Mouse (Mus musculus): ENCODE measurements around the gene Vps4b.

DNA sequence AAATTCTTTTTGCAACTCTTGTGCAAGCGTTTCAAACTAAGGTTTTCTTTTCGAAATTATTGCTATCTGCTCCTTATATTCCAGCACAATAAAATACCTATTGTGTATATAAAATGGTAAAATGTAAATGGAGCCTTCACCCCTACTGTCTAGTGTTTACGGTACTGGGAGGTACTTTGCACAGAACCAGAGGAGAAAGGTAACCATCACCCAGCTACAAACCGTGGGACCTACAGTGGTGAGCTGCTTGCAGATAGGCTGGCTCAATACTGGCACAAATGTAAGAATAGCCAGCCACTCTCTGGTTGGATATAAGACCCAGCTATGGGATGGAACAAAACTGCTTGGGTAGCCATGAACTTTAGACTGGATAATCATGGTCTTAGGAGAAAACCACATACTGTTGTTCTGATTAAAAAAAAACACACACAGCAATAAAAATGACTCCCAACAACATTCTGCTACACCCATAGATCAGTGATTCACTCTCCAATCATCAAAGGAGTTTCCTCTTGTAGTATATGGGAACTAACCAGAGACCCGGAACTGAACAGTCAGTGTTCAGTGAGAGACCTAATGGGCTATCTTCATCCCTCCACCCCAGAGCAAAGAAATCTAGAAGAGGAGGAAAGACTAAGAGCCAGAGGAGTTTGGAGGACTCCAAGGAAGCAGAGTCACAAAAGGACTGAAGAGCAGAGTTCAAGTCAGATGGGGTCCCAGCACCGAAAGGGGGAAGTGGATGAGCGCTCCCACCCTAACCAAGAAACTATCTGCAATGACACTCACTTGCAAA lies 655 bp upstream of the Vps4b start:
- no peak for TF ChIP-seq CTCF (IDR thresholded peaks at IDR 0.05; ENCODE audit: control insufficient read depth, insufficient read depth, low read length)
- TF ChIP-seq POLR2A (IDR thresholded peaks at IDR 0.05; ENCODE audit: borderline replicate concordance, control insufficient read depth, low read depth, low read length): no peak
